Mouse (Mus musculus) midbrain, postnatal 0 days (tissue): ENCODE measurements at regions not wholly inside any gene's neighbourhood (a gene's known extent, or its start where the extent isn't known, plus 50 kb on each side); places are given as distances from the start of the nearest gene placed in this dataset.

Source experiments
- ATAC-seq: fragments of 200-750 bp; cut with Nextera tagmentation; 2 replicates; pipeline ENCODE4 v1.8.0; 2017; ENCODE audit warnings: moderate number of reproducible peaks, mild to moderate bottlenecking, moderate TSS enrichment, moderate library complexity; ENCODE audit not compliant: low FRiP score
- DNase-seq: peaks from one replicate; pipeline ENCODE4 v3.0.0-alpha.2; 2015; ENCODE audit warnings: low spot score
- H3K27ac ChIP-seq: fragments of 300-500 bp; sonication (generic); 2 replicates; pipeline ENCODE4 v1.5.1; 2014; ENCODE audit warnings: low read depth, mild to moderate bottlenecking, low read length, mixed read lengths
- H3K27me3 ChIP-seq: fragments of 300-500 bp; sonication (generic); 2 replicates; pipeline ENCODE4 v1.6.1; 2014; ENCODE audit warnings: low read length, control low read depth, mixed read lengths; ENCODE audit not compliant: insufficient read depth
- H3K36me3 ChIP-seq: fragments of 300-500 bp; sonication (generic); 2 replicates; pipeline ENCODE4 v1.6.1; 2014; ENCODE audit warnings: low read length, control low read depth, mixed read lengths; ENCODE audit not compliant: insufficient read depth
- H3K4me1 ChIP-seq: fragments of 300-500 bp; sonication (generic); 2 replicates; pipeline ENCODE4 v1.6.1; 2014; ENCODE audit warnings: mild to moderate bottlenecking, control low read depth, antibody characterized with exemption, low read length, mixed read lengths; ENCODE audit not compliant: insufficient read depth
- H3K4me2 ChIP-seq: fragments of 300-500 bp; sonication (generic); 2 replicates; pipeline ENCODE4 v1.6.1; 2014; ENCODE audit warnings: low read depth, mild to moderate bottlenecking, low read length, mixed read lengths; ENCODE audit not compliant: poor library complexity, severe bottlenecking
- H3K4me3 ChIP-seq: fragments of 300-500 bp; sonication (generic); 2 replicates; pipeline ENCODE4 v1.5.1; 2014; ENCODE audit warnings: low read depth, mild to moderate bottlenecking, low read length, moderate library complexity
- H3K9ac ChIP-seq: fragments of 300-500 bp; sonication (generic); replicated peaks from 2 replicates; pipeline ENCODE4 v1.6.1; 2014; ENCODE audit warnings: mild to moderate bottlenecking, low read length, moderate library complexity, mixed read lengths; ENCODE audit not compliant: poor library complexity, severe bottlenecking
- H3K9me3 ChIP-seq: fragments of 300-500 bp; sonication (generic); 2 replicates; pipeline ENCODE4 v1.6.1; 2016; ENCODE audit warnings: low read length, control low read depth
- CTCF ChIP-seq: IDR thresholded peaks from 2 replicates; pipeline ENCODE4 v1.5.1; 2016; ENCODE audit warnings: antibody characterized with exemption, mild to moderate bottlenecking
- WGBS: fragments of 180-500 bp; shearing (Covaris S2); extraction: QIAGEN DNeasy Blood & Tissue Kit; methylation state at CpG from one replicate; pipeline ENCODE4 v1.1.7; 2014; 5-methylcytosine and 5-hydroxymethylcytosine counted together

- no peak for TF ChIP-seq CTCF
- Histone ChIP-seq H3K9me3 (no peaks in the 10 kb centered on the region), H3K27ac (no peak overlapping the region), H3K36me3 (no peaks in the 10 kb centered on the region), H3K4me3 (no peak overlapping the region), H3K9ac (no peak overlapping the region), H3K4me2 (no peak overlapping the region), H3K27me3 (no peaks in the 10 kb centered on the region), H3K4me1 (no peaks in the 10 kb centered on the region)
- ATAC-seq (no peak), DNase-seq (no peak)
- WGBS, result 88% methylated on average over 2 of the region's 2 CpGs
Observed at GRCm38 (mm10) chr3:42408958-42409633, 666.7 kb downstream of the D3Ertd751e start.

GRCm38 (mm10) chr3:42427363-42427762, 685.0 kb downstream of the D3Ertd751e start:
- no peak overlapping the region for H3K4me3 ChIP-seq
- H3K36me3 ChIP-seq, result no peaks in the 10 kb centered on the region
- H3K27me3 ChIP-seq, result no peaks in the 10 kb centered on the region
- no peak overlapping the region for H3K27ac ChIP-seq
- peak; percentile 35 for DNase-seq
- no peaks in the 10 kb centered on the region for H3K9me3 ChIP-seq
- H3K9ac ChIP-seq, result no peak overlapping the region
- no peak for TF ChIP-seq CTCF
- H3K4me1 ChIP-seq, result no peaks in the 10 kb centered on the region
- H3K4me2 ChIP-seq, result no peak overlapping the region
- ATAC-seq, result no peak
- 69% methylated on average over 9 of the region's 9 CpGs for WGBS

- H3K4me3 ChIP-seq, result no peak overlapping the region
- H3K9ac ChIP-seq, result no peak overlapping the region
- TF ChIP-seq CTCF, result no peak
- no peaks in the 10 kb centered on the region for H3K27me3 ChIP-seq
- H3K27ac ChIP-seq, result no peak overlapping the region
- ATAC-seq (no peak), DNase-seq (no peak)
- H3K36me3 ChIP-seq, result no peaks in the 10 kb centered on the region
- WGBS, result 86% methylated on average over 1 of the region's 1 CpGs
- no peak overlapping the region for H3K4me2 ChIP-seq
- no peaks in the 10 kb centered on the region for H3K9me3 ChIP-seq
- no peaks in the 10 kb centered on the region for H3K4me1 ChIP-seq
Observed at GRCm38 (mm10) chr3:42449575-42449974, 707.2 kb downstream of the D3Ertd751e start.

- no peak for ATAC-seq
- Histone ChIP-seq H3K9ac (no peak overlapping the region), H3K4me1 (no peaks in the 10 kb centered on the region), H3K27ac (no peak overlapping the region), H3K4me2 (no peak overlapping the region), H3K36me3 (no peaks in the 10 kb centered on the region), H3K9me3 (no peaks in the 10 kb centered on the region), H3K4me3 (no peak overlapping the region), H3K27me3 (no peaks in the 10 kb centered on the region)
- no peak for DNase-seq
- no peak for TF ChIP-seq CTCF
Observed at GRCm38 (mm10) chr3:42464353-42464752, 721.9 kb downstream of the D3Ertd751e start.

- ATAC-seq (no peak), DNase-seq (no peak)
- WGBS, result 63% methylated on average over 6 of the region's 6 CpGs
Observed at GRCm38 (mm10) chr3:42467125-42467524, 724.7 kb downstream of the D3Ertd751e start.

GRCm38 (mm10) chr3:42514922-42515593, 772.6 kb downstream of the D3Ertd751e start:
- TF ChIP-seq CTCF, result no peak
- Histone ChIP-seq H3K4me1 (no peaks in the 10 kb centered on the region), H3K9ac (no peak overlapping the region), H3K9me3 (no peaks in the 10 kb centered on the region), H3K4me2 (no peak overlapping the region), H3K4me3 (no peak overlapping the region), H3K27ac (no peak overlapping the region), H3K27me3 (no peaks in the 10 kb centered on the region), H3K36me3 (no peaks in the 10 kb centered on the region)
- ATAC-seq (no peak), DNase-seq (peak; percentile 9)
- WGBS, result 76% methylated on average over 3 of the region's 3 CpGs

More at GRCm38 (mm10) chr3:42467125-42467524, 724.7 kb downstream of the D3Ertd751e start:
- Histone ChIP-seq H3K36me3 (no peaks in the 10 kb centered on the region), H3K9ac (no peak overlapping the region), H3K4me2 (no peak overlapping the region), H3K4me3 (no peak overlapping the region), H3K27me3 (no peaks in the 10 kb centered on the region), H3K4me1 (no peaks in the 10 kb centered on the region), H3K9me3 (no peaks in the 10 kb centered on the region), H3K27ac (no peak overlapping the region)
- TF ChIP-seq CTCF, result no peak
